Mouse (Mus musculus) liver, embryonic 11.5 days (tissue): ENCODE measurements at regions not wholly inside any gene's neighbourhood (a gene's known extent, or its start where the extent isn't known, plus 50 kb on each side); places are given as distances from the start of the nearest gene placed in this dataset. TPM values are rescaled to one million over a fixed set of nuclear protein-coding genes. Genes with fewer than 3 reads are reported as not detected.

ENCODE experiments used
- ATAC-seq: fragments of 200-750 bp; cut with Nextera tagmentation; replicated peaks from 2 replicates; pipeline ENCODE4 v1.8.0; 2017; ENCODE audit warnings: moderate number of reproducible peaks, mild to moderate bottlenecking, moderate TSS enrichment, moderate library complexity; ENCODE audit not compliant: low FRiP score
- DNase-seq: peaks from one replicate; pipeline ENCODE4 v3.0.0-alpha.2; 2017; ENCODE audit warnings: low spot score
- H3K27ac ChIP-seq: fragments of 300-500 bp; sonication (generic); 2 replicates; pipeline ENCODE4 v1.5.1; 2014; ENCODE audit warnings: mild to moderate bottlenecking, low read depth, low read length, control low read depth
- H3K27me3 ChIP-seq: fragments of 300-500 bp; sonication (generic); replicated peaks from 2 replicates; pipeline ENCODE4 v1.6.1; 2014; ENCODE audit warnings: low read length, mixed read lengths; ENCODE audit not compliant: control insufficient read depth, insufficient read depth
- H3K36me3 ChIP-seq: fragments of 300-500 bp; sonication (generic); 2 replicates; pipeline ENCODE4 v1.6.1; 2014; ENCODE audit warnings: mild to moderate bottlenecking, low read length, moderate library complexity, mixed read lengths; ENCODE audit not compliant: control insufficient read depth, insufficient read depth
- H3K4me1 ChIP-seq: fragments of 300-500 bp; sonication (generic); replicated peaks from 2 replicates; pipeline ENCODE4 v1.6.1; 2014; ENCODE audit warnings: low read length, mixed read lengths; ENCODE audit not compliant: control insufficient read depth, insufficient read depth
- H3K4me2 ChIP-seq: fragments of 300-500 bp; sonication (generic); 2 replicates; pipeline ENCODE4 v1.6.1; 2014; ENCODE audit warnings: mild to moderate bottlenecking, control low read depth, moderate library complexity
- H3K4me3 ChIP-seq: fragments of 300-500 bp; sonication (generic); 2 replicates; pipeline ENCODE4 v1.5.1; 2014; ENCODE audit warnings: low read depth, low read length, control low read depth
- H3K9ac ChIP-seq: fragments of 300-500 bp; sonication (generic); 2 replicates; pipeline ENCODE4 v1.6.1; 2014; ENCODE audit warnings: low read depth, low read length, control low read depth
- H3K9me3 ChIP-seq: fragments of 300-500 bp; sonication (generic); 2 replicates; pipeline ENCODE4 v1.6.1; 2016; ENCODE audit warnings: low read length, inconsistent platforms, mixed read lengths; ENCODE audit not compliant: control insufficient read depth
- WGBS: fragments of 180-500 bp; shearing (Covaris S2); extraction: QIAGEN DNeasy Blood & Tissue Kit; methylation state at CpG from one replicate; pipeline ENCODE4 v1.1.7; 2014; 5-methylcytosine and 5-hydroxymethylcytosine counted together
- microRNA-seq: library from miRNA; unstranded; fragments of <30 nt; microRNA quantifications from one replicate; pipeline ENCODE4, GENCODE M21; 2017; ENCODE audit warnings: borderline number of aligned reads

- no peak overlapping the region for H3K4me3 ChIP-seq
- no peak overlapping the region for H3K27ac ChIP-seq
- H3K27me3 ChIP-seq = no peaks in the 10 kb centered on the region
- ATAC-seq = no peak
- DNase-seq = no peak
- no peaks in the 10 kb centered on the region for H3K4me1 ChIP-seq
- H3K36me3 ChIP-seq = no peaks in the 10 kb centered on the region
- 75% methylated on average over 3 of the region's 3 CpGs for WGBS
- H3K9me3 ChIP-seq = no peaks in the 10 kb centered on the region
- no peak overlapping the region for H3K9ac ChIP-seq
- H3K4me2 ChIP-seq = no peak overlapping the region
These were observed 1341.1 kb downstream of the Zpld1 start for GRCm38 (mm10) chr16:53956646-53957045.

DNA sequence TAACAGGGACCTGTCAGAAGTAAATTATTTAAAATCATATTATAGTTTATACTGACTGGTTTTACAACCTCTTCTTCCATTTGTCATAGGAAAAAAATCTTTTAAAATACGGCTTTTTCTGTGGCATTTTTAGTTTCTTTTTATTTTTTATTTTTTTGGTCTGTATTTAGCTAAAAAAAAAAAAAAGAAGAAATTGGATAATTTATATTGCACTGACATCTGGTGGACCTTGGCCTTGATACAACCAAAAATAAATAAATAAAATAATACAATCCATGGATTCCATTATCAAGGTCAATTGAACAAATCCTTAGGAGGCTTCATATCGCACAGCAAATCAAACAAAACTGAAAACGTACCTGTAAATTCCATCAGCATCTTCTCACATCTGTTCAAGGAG is 1352.5 kb downstream of the Zpld1 start:
- ATAC-seq (no peak), DNase-seq (no peak)
- Histone ChIP-seq H3K9me3 (no peaks in the 10 kb centered on the region), H3K27ac (no peak overlapping the region), H3K9ac (no peak overlapping the region), H3K4me1 (no peaks in the 10 kb centered on the region), H3K4me2 (no peak overlapping the region), H3K27me3 (no peaks in the 10 kb centered on the region), H3K4me3 (no peak overlapping the region), H3K36me3 (no peaks in the 10 kb centered on the region)
- 87% methylated on average over 3 of the region's 3 CpGs for WGBS

- Histone ChIP-seq H3K4me3 (no peak overlapping the region), H3K36me3 (no peaks in the 10 kb centered on the region), H3K9me3 (no peaks in the 10 kb centered on the region), H3K9ac (no peak overlapping the region), H3K4me1 (no peaks in the 10 kb centered on the region), H3K27me3 (no peaks in the 10 kb centered on the region), H3K27ac (no peak overlapping the region), H3K4me2 (no peak overlapping the region)
- DNase-seq (no peak), ATAC-seq (no peak)
- 90% methylated on average over 15 of the region's 15 CpGs for WGBS
These were observed 1382.0 kb downstream of the Zpld1 start for GRCm38 (mm10) chr16:53915794-53916193.

GRCm38 (mm10) chr16:53907125-53907524 is 1390.7 kb downstream of the Zpld1 start:
- WGBS = 89% methylated on average over 4 of the region's 4 CpGs
- H3K27me3 ChIP-seq = no peaks in the 10 kb centered on the region
- H3K9ac ChIP-seq = no peak overlapping the region
- no peak for ATAC-seq
- no peak overlapping the region for H3K4me2 ChIP-seq
- no peak overlapping the region for H3K4me3 ChIP-seq
- no peak for DNase-seq
- H3K4me1 ChIP-seq = no peaks in the 10 kb centered on the region
- no peaks in the 10 kb centered on the region for H3K9me3 ChIP-seq
- no peaks in the 10 kb centered on the region for H3K36me3 ChIP-seq
- no peak overlapping the region for H3K27ac ChIP-seq

DNA sequence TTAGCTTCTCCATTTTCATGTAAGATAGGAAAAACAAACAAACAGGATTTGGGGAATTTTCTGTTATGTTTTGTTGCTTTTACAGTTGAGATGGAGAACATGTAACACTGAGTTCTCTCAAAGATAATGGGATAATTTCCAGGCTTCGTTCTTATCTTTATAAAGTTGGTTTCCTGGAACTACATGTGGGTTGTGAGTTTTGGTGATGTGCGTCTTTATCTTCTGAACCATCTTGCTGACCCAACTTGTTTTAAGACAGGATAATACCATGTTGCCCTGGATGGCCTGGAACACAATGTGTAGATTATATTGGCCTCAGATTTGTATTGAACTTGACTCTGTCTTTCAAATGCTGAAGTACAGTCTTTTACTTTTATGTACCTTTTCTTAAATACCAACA is 1394.0 kb downstream of the Zpld1 start:
- WGBS = 45% methylated on average over 2 of the region's 2 CpGs
- Histone ChIP-seq H3K4me2 (no peak overlapping the region), H3K4me3 (no peak overlapping the region), H3K9me3 (no peaks in the 10 kb centered on the region), H3K27ac (no peak overlapping the region), H3K9ac (no peak overlapping the region), H3K27me3 (no peaks in the 10 kb centered on the region), H3K36me3 (no peaks in the 10 kb centered on the region), H3K4me1 (no peaks in the 10 kb centered on the region)
- ATAC-seq = peak; percentile 85
- DNase-seq = no peak

DNA sequence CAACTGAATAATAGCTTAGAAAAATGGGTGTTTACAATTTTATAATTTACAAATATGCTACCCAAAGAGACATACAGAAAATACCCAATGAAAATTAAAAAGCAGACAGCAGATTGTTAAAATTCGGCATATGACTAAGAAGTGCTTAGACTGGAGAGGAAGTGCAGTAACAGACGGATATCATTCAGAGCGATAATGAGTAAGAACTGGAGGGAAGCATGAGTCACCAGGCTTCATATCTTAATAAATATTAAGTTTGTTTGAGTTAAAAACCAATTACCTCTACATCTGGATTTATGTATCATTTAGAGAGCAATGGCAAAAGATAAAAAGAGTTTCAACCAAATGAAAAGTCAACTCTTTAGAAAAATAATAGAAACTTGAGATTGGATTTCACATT is 1413.5 kb upstream of the Alcam start:
- Histone ChIP-seq H3K4me2 (no peak overlapping the region), H3K4me3 (no peak overlapping the region), H3K9me3 (no peaks in the 10 kb centered on the region), H3K36me3 (no peaks in the 10 kb centered on the region), H3K9ac (no peak overlapping the region), H3K4me1 (no peaks in the 10 kb centered on the region), H3K27ac (no peak overlapping the region), H3K27me3 (no peaks in the 10 kb centered on the region)
- DNase-seq (no peak), ATAC-seq (no peak)
- WGBS = 81% methylated on average over 3 of the region's 3 CpGs

- DNase-seq (no peak), ATAC-seq (no peak)
- Histone ChIP-seq H3K36me3 (no peaks in the 10 kb centered on the region), H3K4me1 (no peaks in the 10 kb centered on the region), H3K4me3 (no peak overlapping the region), H3K27me3 (no peaks in the 10 kb centered on the region), H3K27ac (no peak overlapping the region), H3K4me2 (no peak overlapping the region), H3K9me3 (no peaks in the 10 kb centered on the region), H3K9ac (no peak overlapping the region)
- WGBS = 64% methylated on average over 2 of the region's 2 CpGs
These were observed 1386.8 kb upstream of the Alcam start for GRCm38 (mm10) chr16:53840678-53841077.

Small RNA genes in the stretch of these regions (microRNA-seq; reads per million reads assigned to microRNA genes)
- gene Gm25041 = not detected
